Mouse (Mus musculus) neural tube, embryonic 10.5 days (tissue): ENCODE results near the gene Efemp2.

Experiments
- DNase-seq: peaks from one replicate; pipeline ENCODE4 v3.0.0-alpha.2; 2017; ENCODE audit warnings: low spot score; ENCODE audit errors: extremely low spot score

The Efemp2 gene

GRCm38 (mm10) chr19:5451766-5452165 lies 22.0 kb upstream of the Efemp2 start:
- DNase-seq: no peak

GRCm38 (mm10) chr19:5455037-5455436 lies 18.7 kb upstream of the Efemp2 start:
- no peak for DNase-seq

DNA sequence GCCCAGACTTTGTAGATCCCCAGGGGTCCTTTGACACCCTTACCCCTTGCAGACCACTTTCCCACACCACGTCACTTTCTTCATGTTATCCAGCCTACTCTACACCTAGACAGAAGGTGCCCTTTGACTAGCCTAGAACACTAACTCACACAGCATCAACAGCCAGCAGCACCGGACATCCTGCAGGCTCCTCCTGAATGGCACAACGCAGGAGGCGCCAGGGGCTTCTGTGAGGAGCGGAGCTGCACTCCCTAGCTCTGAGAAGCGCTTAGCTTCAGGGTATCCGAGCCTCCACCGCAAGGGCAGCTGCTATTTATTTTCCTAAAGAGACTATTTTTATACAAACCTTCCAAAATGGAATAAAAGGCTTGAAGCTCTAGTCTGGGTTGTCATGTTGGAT lies 18.2 kb upstream of the Efemp2 start:
- no peak for DNase-seq

DNA sequence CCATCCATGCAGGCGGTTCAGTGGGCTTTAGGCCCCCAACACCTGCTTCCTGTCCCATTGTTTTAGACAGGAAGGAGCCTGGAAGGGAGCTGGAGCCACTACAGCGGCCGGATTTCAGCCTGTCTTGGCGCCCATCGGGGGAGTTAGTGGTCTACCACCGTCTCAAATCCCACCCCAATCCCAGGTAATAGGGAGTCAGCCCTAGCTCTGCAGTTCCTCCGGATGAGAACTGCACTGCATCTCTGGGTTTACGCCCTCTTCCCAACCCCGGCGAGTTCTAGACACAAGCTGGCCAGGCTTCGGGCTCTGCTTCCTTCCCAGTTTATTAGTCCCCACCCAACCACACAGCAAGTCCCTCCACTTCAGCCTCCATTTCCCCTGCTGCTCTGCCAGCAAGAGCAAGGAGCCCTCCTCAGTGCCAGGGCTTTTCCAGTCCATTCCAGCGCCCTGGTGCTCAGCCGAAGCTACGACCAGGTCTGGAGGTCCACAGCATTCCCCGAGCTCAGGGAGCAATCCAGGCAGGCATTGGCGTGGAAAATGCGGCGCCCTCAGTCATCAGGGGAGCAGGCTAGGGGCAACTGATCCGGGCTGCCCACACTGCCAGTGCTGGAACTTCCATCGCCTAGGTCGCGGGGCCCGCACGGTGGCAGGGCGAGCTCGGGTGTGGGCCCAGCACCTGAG lies 17.4 kb upstream of the Efemp2 start:
- DNase-seq: peak; percentile 24

- DNase-seq: peak; percentile 95
Observed at GRCm38 (mm10) chr19:5456922-5457745, 16.6 kb upstream of the Efemp2 start.

DNA sequence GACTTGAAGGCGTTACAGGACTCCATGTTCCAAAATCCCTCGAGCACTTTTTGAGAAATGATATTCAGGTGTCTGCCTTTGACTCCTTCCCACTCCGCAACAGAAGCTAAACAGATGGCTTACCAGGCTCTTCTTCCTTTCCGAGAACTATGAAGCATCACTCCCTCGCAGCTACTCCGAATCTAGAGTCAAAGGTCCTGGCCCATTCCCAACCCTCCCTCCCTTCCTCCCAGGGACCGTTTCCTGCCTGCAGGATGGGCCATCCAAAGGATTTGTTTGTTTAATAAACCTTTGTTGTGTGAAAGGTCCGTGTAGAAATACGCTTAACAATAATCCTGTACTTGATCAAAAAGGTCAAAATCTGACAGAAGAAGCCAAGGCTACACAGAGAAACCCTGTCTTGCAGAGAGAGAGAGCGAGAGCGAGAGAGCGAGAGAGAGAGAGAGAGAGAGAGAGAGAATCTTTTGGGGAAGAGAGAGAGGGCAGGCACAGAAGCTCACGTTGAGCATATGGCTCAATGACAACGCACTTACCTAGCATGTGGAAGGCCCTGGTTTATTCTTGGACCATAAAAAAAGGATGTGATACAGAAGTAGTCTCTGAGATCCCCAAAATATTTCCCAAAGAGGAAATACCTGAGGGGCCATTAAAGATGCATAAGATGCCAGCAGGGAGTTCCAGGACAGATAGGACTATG lies 15.9 kb upstream of the Efemp2 start, which contains the start of gene Ccdc85b:
Ccdc85b (minus strand) TSS at position 149 of the 697 bp plus-strand sequence.
- no peak for DNase-seq

GRCm38 (mm10) chr19:5459019-5459418 lies 14.7 kb upstream of the Efemp2 start:
- DNase-seq: no peak

- no peak for DNase-seq
Observed at GRCm38 (mm10) chr19:5459896-5460295, 13.9 kb upstream of the Efemp2 start.

DNA sequence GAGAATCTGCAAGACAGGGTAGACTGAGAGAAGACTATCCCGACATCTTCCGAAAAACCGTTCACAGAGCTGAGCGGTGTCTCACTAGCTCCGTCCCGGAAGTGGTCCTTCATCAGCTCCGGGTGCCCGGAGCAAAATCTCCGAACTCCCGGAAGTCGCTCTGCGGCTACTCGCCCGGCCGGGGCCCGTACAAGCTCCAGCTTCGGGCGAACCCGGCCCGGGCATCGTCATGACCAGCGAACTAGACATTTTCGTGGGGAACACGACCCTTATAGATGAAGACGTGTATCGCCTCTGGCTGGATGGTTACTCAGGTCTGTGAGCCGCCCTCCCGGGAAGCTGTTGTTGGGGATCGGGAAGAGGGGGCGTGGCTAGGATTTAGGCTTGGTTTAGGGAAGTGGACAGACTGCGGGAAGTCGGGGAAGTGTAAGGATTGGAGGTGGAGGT lies 13.3 kb upstream of the Efemp2 start, which contains the start of gene Fibp:
Fibp (plus strand) TSS at position 151 of the 447 bp plus-strand sequence.
- DNase-seq: peak; percentile 95

- no peak for DNase-seq
Observed at GRCm38 (mm10) chr19:5461411-5461810, 12.3 kb upstream of the Efemp2 start.

DNA sequence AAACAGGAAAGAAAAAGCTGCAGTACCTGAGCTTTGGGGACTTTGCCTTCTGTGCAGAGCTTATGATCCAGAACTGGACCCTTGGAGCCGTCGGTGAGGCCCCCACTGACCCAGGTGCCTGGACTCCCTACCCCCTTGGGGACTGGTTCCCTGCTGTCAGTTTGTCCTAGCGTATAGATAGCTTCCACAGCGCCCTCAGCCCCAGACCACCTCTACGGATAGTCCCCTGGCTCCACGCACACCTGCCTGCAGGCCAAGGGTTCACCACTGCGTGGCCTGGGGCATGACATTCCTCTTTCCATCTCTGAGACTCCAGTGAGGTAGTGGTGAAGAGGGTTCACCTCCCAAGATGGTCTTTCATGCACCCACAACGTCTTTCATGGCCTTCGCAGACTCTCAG lies 10.5 kb upstream of the Efemp2 start:
- no peak for DNase-seq

GRCm38 (mm10) chr19:5463791-5464562 lies 9.8 kb upstream of the Efemp2 start:
- peak; percentile 76 for DNase-seq

GRCm38 (mm10) chr19:5465037-5465436 lies 8.7 kb upstream of the Efemp2 start:
- no peak for DNase-seq

DNA sequence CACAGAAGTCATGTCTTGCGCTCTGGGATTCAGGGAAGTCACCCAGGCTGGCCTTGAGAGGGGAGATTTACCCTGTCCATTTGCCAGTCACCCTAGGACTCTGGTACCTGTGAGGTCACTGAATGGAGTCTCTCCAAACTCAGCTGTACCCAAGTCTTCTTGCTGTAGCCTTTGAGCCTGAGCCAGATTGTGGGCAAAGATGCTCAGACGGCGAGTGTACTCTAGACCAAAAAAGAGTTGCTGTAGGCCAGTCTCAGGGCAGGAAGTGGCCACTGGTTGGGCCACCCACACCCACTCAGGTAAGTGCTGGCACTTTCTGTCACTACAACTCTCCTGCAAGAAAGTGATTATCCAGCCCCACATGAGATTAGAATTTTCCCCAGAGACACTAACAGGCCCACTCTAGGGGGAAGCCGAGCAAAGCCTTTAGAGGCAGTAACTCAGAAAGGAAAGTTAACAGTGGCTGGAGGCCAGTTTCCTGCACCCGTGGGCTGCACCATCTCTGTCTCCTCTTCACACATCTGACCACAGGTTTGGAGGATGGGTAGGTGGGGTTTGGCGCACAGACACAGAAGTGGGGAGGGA lies 6.7 kb upstream of the Efemp2 start:
- no peak for DNase-seq

GRCm38 (mm10) chr19:5468374-5468773 lies 5.4 kb upstream of the Efemp2 start, which contains the start of gene Ctsw:
TSS of gene Ctsw (minus strand) at chr19:5468507.
- no peak for DNase-seq

GRCm38 (mm10) chr19:5471846-5472245 lies 1.9 kb upstream of the Efemp2 start:
- DNase-seq: no peak

- no peak for DNase-seq
Observed at GRCm38 (mm10) chr19:5472857-5473256, 897 bp upstream of the Efemp2 start.

- peak; percentile 67 for DNase-seq
Observed at GRCm38 (mm10) chr19:5474281-5475068, 721 bp downstream of the Efemp2 start.

- no peak for DNase-seq
Observed at GRCm38 (mm10) chr19:5475069-5475714, 1.4 kb downstream of the Efemp2 start.
